Mouse (Mus musculus) neural tube, embryonic 11.5 days (tissue): ENCODE measurements around the gene Csmd2. TPM values are rescaled to one million over a fixed set of nuclear protein-coding genes. Genes with fewer than 3 reads are reported as not detected.

Experiments
- ATAC-seq: fragments of 200-750 bp; cut with Nextera tagmentation; 2 replicates; pipeline ENCODE4 v1.8.0; 2017; ENCODE audit warnings: moderate number of reproducible peaks, mild to moderate bottlenecking, moderate TSS enrichment, moderate library complexity; ENCODE audit not compliant: insufficient read depth, low FRiP score, low TSS enrichment
- DNase-seq: peaks from one replicate; pipeline ENCODE4 v3.0.0-alpha.2; 2015; ENCODE audit warnings: low spot score
- H3K27ac ChIP-seq: fragments of 300-500 bp; sonication (generic); 2 replicates; pipeline ENCODE4 v1.5.1; 2014; ENCODE audit warnings: low read depth, mild to moderate bottlenecking, low read length
- H3K27me3 ChIP-seq: fragments of 300-500 bp; sonication (generic); 2 replicates; pipeline ENCODE4 v1.6.1; 2014; ENCODE audit warnings: mild to moderate bottlenecking, low read length, mixed read lengths; ENCODE audit not compliant: control insufficient read depth, insufficient read depth
- H3K36me3 ChIP-seq: fragments of 300-500 bp; sonication (generic); 2 replicates; pipeline ENCODE4 v1.6.1; 2014; ENCODE audit warnings: mild to moderate bottlenecking, low read length, moderate library complexity, mixed read lengths; ENCODE audit not compliant: control insufficient read depth, insufficient read depth
- H3K4me1 ChIP-seq: fragments of 300-500 bp; sonication (generic); 2 replicates; pipeline ENCODE4 v1.6.1; 2014; ENCODE audit warnings: low read length, mixed read lengths; ENCODE audit not compliant: control insufficient read depth, insufficient read depth
- H3K4me2 ChIP-seq: fragments of 300-500 bp; sonication (generic); 2 replicates; pipeline ENCODE4 v1.6.1; 2014; ENCODE audit warnings: low read depth, mild to moderate bottlenecking, moderate library complexity
- H3K4me3 ChIP-seq: fragments of 300-500 bp; sonication (generic); 2 replicates; pipeline ENCODE4 v1.5.1; 2014; ENCODE audit warnings: low read depth, low read length
- H3K9ac ChIP-seq: fragments of 300-500 bp; sonication (generic); 2 replicates; pipeline ENCODE4 v1.6.1; 2014; ENCODE audit warnings: mild to moderate bottlenecking, low read length
- H3K9me3 ChIP-seq: fragments of 300-500 bp; sonication (generic); 2 replicates; pipeline ENCODE4 v1.6.1; 2016; ENCODE audit warnings: low read length; ENCODE audit not compliant: control insufficient read depth
- WGBS: fragments of 180-500 bp; shearing (Covaris S2); extraction: QIAGEN DNeasy Blood & Tissue Kit; methylation state at CpG from one replicate; pipeline ENCODE4 v1.1.7; 2014; 5-methylcytosine and 5-hydroxymethylcytosine counted together
- polyA plus RNA-seq: library from polyadenylated mRNA; unstranded; fragments of >200 nt; fragmentation: Nextera tagmentation; extraction: Ambion mirVana; gene quantifications from 2 replicates; pipeline ENCODE4 v1.2.1, GENCODE M21; 2014

Csmd2 gene
- polyA plus RNA-seq, 1 experiment from 2014 or later, result 1.4 TPM

DNA sequence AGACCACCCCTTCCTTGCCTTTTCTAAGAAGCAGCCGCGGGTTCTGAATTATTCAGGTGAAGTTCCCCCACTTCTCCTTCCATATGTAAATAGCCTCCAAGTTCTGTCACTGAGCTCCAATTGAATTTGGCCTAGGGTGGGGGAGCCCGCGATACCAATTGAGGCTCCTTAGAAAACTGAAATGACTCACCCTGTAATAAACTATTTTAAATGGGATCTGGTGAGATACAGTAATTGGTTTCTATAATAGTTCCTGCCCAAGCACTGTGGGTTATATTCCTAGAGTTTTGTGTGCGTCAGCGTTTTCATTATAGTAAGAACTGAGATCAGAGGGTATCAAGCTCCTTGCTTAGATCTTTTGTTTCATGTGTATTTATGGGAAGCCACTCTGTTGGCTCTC is 287.9 kb downstream of the Csmd2 start:
- Histone ChIP-seq H3K27me3 (no peaks in the 10 kb centered on the region), H3K9ac (no peak overlapping the region), H3K36me3 (no peaks in the 10 kb centered on the region), H3K4me3 (no peak overlapping the region), H3K27ac (no peak overlapping the region), H3K9me3 (no peaks in the 10 kb centered on the region), H3K4me1 (no peaks in the 10 kb centered on the region), H3K4me2 (no peak overlapping the region)
- DNase-seq (no peak), ATAC-seq (no peak)
- WGBS, result 76% methylated on average over 6 of the region's 6 CpGs

DNA sequence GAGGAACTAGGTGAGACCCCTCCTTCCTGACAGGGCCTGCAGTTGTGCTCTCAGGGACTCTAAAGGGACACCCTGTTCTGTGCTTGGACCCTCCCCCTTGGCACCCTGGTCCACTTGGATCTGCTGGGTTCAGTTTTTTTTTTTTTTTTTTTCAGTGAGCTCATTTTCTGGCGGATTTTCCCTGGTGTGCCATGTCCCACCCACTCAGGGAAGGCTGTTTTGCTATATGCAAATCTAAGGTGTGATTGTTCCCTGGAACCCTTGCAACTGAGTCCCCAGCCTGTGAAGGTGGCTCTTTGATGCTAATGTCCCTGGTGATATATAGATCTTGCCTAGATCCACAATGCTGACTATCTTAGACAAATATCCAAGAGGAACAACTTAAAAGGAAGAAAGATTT is 297.4 kb downstream of the Csmd2 start:
- Histone ChIP-seq H3K9ac (no peak overlapping the region), H3K4me2 (no peak overlapping the region), H3K27ac (no peak overlapping the region), H3K36me3 (no peaks in the 10 kb centered on the region), H3K4me3 (no peak overlapping the region), H3K9me3 (no peaks in the 10 kb centered on the region), H3K4me1 (no peaks in the 10 kb centered on the region), H3K27me3 (no peaks in the 10 kb centered on the region)
- DNase-seq (no peak), ATAC-seq (no peak)
- WGBS, result 71% methylated on average over 1 of the region's 1 CpGs

DNA sequence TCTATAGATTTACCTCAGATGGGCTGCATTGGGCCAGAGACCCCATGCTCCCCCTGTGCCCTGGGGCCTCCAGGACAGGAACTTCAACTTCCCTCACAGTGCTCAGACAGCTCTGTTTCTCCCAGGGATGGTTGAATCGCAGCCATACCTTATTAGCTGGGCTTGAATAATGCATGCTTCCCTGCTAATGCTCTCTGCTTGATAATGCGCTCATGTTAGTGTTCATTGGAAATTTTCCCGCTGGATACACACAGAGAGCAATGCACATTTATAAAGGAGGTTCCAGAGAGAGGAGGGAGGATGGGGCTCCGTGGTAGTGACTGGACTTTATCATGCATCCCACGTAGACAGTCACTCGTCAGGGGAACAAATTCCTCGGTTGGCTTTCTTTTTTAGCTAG is 300.4 kb downstream of the Csmd2 start:
- no peak for ATAC-seq
- Histone ChIP-seq H3K9ac (no peak overlapping the region), H3K27ac (no peak overlapping the region), H3K36me3 (no peaks in the 10 kb centered on the region), H3K9me3 (no peaks in the 10 kb centered on the region), H3K27me3 (no peaks in the 10 kb centered on the region), H3K4me1 (no peaks in the 10 kb centered on the region), H3K4me3 (no peak overlapping the region), H3K4me2 (no peak overlapping the region)
- no peak for DNase-seq
- 79% methylated on average over 7 of the region's 7 CpGs for WGBS

DNA sequence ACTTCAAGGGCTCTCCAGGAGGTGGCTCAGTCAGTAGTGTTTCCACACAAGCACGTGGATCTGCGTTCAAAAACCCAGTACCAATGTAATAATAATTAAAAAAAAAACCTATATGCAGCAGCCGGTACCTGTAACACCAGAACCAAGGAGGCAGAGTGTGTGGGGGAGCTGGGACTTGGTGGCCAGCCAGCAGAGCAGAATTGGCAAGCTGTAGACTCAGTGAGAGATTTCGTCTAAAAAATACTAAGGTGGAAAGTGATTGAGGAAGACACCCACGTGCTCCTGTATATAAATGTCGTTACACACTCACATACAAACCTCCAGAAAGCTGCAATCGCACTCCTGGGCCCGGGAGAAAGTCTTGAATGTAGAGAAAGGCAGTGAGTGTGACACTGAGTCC is 316.4 kb downstream of the Csmd2 start:
- Histone ChIP-seq H3K4me1 (no peaks in the 10 kb centered on the region), H3K27ac (no peak overlapping the region), H3K4me2 (no peak overlapping the region), H3K27me3 (no peaks in the 10 kb centered on the region), H3K4me3 (no peak overlapping the region), H3K9ac (no peak overlapping the region), H3K36me3 (no peaks in the 10 kb centered on the region), H3K9me3 (no peaks in the 10 kb centered on the region)
- 81% methylated on average over 8 of the region's 8 CpGs for WGBS
- no peak for ATAC-seq
- no peak for DNase-seq

DNA sequence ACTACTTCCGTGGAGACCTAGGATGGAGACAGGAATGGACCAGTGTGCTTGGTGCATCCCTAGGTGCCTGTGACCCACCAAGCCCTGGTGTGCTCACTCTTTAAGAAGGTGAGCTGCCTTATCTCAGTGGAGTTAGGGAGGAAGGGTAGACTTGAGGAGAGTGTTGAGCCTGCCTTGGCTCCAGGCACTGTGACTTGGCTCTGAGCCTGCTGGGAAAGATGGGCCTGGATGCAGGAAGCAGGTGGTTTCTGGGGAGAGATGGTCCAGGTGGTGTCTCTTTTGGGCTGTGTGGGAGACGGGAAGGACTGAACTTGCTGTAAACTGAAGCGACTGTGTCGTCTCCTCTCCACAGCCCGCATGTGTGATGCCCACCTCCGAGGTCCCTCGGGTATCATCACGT is 318.4 kb downstream of the Csmd2 start:
- Histone ChIP-seq H3K4me1 (no peaks in the 10 kb centered on the region), H3K27me3 (no peaks in the 10 kb centered on the region), H3K9ac (no peak overlapping the region), H3K4me3 (no peak overlapping the region), H3K4me2 (no peak overlapping the region), H3K9me3 (no peaks in the 10 kb centered on the region), H3K36me3 (no peaks in the 10 kb centered on the region), H3K27ac (no peak overlapping the region)
- DNase-seq, result no peak
- ATAC-seq, result no peak
- WGBS, result 91% methylated on average over 8 of the region's 8 CpGs

DNA sequence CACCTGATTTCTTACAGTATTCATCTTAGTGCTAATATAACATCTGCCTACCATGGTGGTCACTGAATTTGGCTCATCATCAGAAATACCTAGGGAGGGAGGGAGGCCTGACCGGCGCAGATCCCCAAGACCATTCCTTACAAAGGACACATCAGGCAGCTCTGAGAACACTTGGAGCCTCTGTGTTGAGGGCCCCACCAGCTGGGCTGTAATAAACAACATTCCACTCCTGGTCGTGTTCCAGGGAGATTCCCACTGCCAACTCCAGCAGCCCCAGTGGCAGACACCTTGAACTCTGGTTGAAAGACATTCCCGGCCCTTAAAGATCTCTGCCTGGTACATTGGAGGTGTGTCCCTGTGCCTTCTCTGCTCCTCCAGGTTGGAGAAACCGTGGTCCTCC is 327.7 kb downstream of the Csmd2 start:
- H3K36me3 ChIP-seq, result no peaks in the 10 kb centered on the region
- H3K27me3 ChIP-seq, result no peaks in the 10 kb centered on the region
- H3K9me3 ChIP-seq, result no peaks in the 10 kb centered on the region
- H3K4me3 ChIP-seq, result no peak overlapping the region
- no peak overlapping the region for H3K27ac ChIP-seq
- H3K4me2 ChIP-seq, result no peak overlapping the region
- ATAC-seq, result no peak
- 70% methylated on average over 5 of the region's 5 CpGs for WGBS
- DNase-seq, result no peak
- no peak overlapping the region for H3K9ac ChIP-seq
- H3K4me1 ChIP-seq, result no peaks in the 10 kb centered on the region

DNA sequence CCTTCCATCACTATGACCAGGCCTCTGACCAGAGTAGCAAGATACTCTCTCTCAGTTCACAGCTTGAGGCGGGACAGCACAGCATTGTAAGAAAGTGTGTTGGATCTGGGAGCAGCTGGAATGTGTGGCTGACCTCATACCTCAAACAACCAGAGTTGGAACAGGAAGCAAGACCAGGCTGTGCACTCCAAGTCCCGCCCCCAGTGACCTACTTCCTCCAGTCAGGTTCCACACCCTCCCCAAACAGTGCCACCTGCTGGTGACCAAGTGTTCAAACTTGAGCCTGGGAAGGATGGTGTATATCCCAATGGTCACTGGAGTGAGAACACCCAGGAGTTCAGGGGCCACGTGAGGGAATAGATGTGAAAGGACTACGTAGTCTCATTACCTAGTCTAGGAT is 330.3 kb downstream of the Csmd2 start:
- Histone ChIP-seq H3K9me3 (no peaks in the 10 kb centered on the region), H3K27ac (no peak overlapping the region), H3K9ac (no peak overlapping the region), H3K27me3 (no peaks in the 10 kb centered on the region), H3K4me3 (no peak overlapping the region), H3K4me1 (no peaks in the 10 kb centered on the region), H3K36me3 (no peaks in the 10 kb centered on the region), H3K4me2 (no peak overlapping the region)
- ATAC-seq (no peak), DNase-seq (no peak)
- 92% methylated on average over 4 of the region's 4 CpGs for WGBS

DNA sequence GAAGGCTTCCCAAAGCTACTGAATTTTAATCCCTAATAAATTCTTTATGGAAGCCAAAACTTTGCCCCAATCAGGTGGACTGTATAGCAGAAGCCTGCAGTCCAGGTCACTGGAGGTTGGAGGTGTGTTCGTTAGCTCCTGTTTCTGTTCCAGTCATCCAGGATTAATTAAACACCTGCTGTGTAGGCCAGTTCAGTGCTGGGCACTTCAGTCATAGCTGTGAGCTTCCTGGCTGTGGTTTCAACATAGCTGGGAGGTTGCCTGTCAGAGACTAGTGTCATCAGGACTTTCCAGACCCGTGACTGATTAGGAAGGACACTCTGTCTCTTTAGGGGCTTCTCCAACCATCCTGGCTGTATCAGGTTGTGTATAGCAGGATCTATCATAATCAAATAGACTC is 337.9 kb downstream of the Csmd2 start:
- WGBS, result 83% methylated on average over 2 of the region's 2 CpGs
- H3K9ac ChIP-seq, result no peak overlapping the region
- H3K27ac ChIP-seq, result no peak overlapping the region
- H3K36me3 ChIP-seq, result no peaks in the 10 kb centered on the region
- DNase-seq (no peak), ATAC-seq (no peak)
- H3K4me2 ChIP-seq, result no peak overlapping the region
- no peaks in the 10 kb centered on the region for H3K9me3 ChIP-seq
- no peaks in the 10 kb centered on the region for H3K27me3 ChIP-seq
- no peak overlapping the region for H3K4me3 ChIP-seq
- H3K4me1 ChIP-seq, result no peaks in the 10 kb centered on the region

DNA sequence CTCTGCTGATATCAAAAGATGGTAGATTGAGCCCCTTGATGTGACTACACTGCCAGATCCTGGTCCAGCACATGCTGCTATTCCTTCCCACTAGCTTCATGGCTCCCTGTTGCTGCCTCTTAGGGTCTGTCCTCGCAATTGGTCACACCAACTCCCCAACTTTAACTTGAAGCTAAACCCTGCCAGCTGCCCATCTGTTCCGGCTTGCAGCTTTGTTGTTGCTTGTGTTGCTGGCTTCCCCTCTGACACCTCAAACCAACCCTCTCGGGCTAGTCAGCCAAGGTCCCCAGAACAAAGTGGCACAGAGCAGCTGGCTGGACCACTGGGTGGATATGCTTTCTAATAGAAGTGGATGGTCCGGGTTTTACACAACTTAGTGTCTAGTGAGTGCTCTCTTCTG is 339.1 kb downstream of the Csmd2 start:
- ATAC-seq (no peak), DNase-seq (no peak)
- no peak overlapping the region for H3K27ac ChIP-seq
- no peak overlapping the region for H3K4me2 ChIP-seq
- no peaks in the 10 kb centered on the region for H3K4me1 ChIP-seq
- no peaks in the 10 kb centered on the region for H3K9me3 ChIP-seq
- H3K9ac ChIP-seq, result no peak overlapping the region
- H3K4me3 ChIP-seq, result no peak overlapping the region
- 71% methylated on average over 4 of the region's 4 CpGs for WGBS
- no peaks in the 10 kb centered on the region for H3K27me3 ChIP-seq
- H3K36me3 ChIP-seq, result no peaks in the 10 kb centered on the region
